Mouse (Mus musculus) midbrain, postnatal 0 days (tissue): ENCODE data around the gene Dlg2. TPM values are rescaled to one million over a fixed set of nuclear protein-coding genes. Genes with fewer than 3 reads are reported as not detected.

Experiments used
- ATAC-seq: fragments of 200-750 bp; cut with Nextera tagmentation; 2 replicates; pipeline ENCODE4 v1.8.0; 2017; ENCODE audit warnings: moderate number of reproducible peaks, mild to moderate bottlenecking, moderate TSS enrichment, moderate library complexity; ENCODE audit not compliant: low FRiP score
- DNase-seq: peaks from one replicate; pipeline ENCODE4 v3.0.0-alpha.2; 2015; ENCODE audit warnings: low spot score
- H3K27ac ChIP-seq: fragments of 300-500 bp; sonication (generic); 2 replicates; pipeline ENCODE4 v1.5.1; 2014; ENCODE audit warnings: low read depth, mild to moderate bottlenecking, low read length, mixed read lengths
- H3K27me3 ChIP-seq: fragments of 300-500 bp; sonication (generic); 2 replicates; pipeline ENCODE4 v1.6.1; 2014; ENCODE audit warnings: low read length, control low read depth, mixed read lengths; ENCODE audit not compliant: insufficient read depth
- H3K36me3 ChIP-seq: fragments of 300-500 bp; sonication (generic); 2 replicates; pipeline ENCODE4 v1.6.1; 2014; ENCODE audit warnings: low read length, control low read depth, mixed read lengths; ENCODE audit not compliant: insufficient read depth
- H3K4me1 ChIP-seq: fragments of 300-500 bp; sonication (generic); 2 replicates; pipeline ENCODE4 v1.6.1; 2014; ENCODE audit warnings: mild to moderate bottlenecking, control low read depth, antibody characterized with exemption, low read length, mixed read lengths; ENCODE audit not compliant: insufficient read depth
- H3K4me2 ChIP-seq: fragments of 300-500 bp; sonication (generic); 2 replicates; pipeline ENCODE4 v1.6.1; 2014; ENCODE audit warnings: low read depth, mild to moderate bottlenecking, low read length, mixed read lengths; ENCODE audit not compliant: poor library complexity, severe bottlenecking
- H3K4me3 ChIP-seq: fragments of 300-500 bp; sonication (generic); 2 replicates; pipeline ENCODE4 v1.5.1; 2014; ENCODE audit warnings: low read depth, mild to moderate bottlenecking, low read length, moderate library complexity
- H3K9ac ChIP-seq: fragments of 300-500 bp; sonication (generic); replicated peaks from 2 replicates; pipeline ENCODE4 v1.6.1; 2014; ENCODE audit warnings: mild to moderate bottlenecking, low read length, moderate library complexity, mixed read lengths; ENCODE audit not compliant: poor library complexity, severe bottlenecking
- H3K9me3 ChIP-seq: fragments of 300-500 bp; sonication (generic); 2 replicates; pipeline ENCODE4 v1.6.1; 2016; ENCODE audit warnings: low read length, control low read depth
- CTCF ChIP-seq: IDR thresholded peaks from 2 replicates; pipeline ENCODE4 v1.5.1; 2016; ENCODE audit warnings: antibody characterized with exemption, mild to moderate bottlenecking
- WGBS: fragments of 180-500 bp; shearing (Covaris S2); extraction: QIAGEN DNeasy Blood & Tissue Kit; methylation state at CpG from one replicate; pipeline ENCODE4 v1.1.7; 2014; 5-methylcytosine and 5-hydroxymethylcytosine counted together
- polyA plus RNA-seq: library from polyadenylated mRNA; unstranded; fragments of >200 nt; fragmentation: Nextera tagmentation; extraction: Ambion mirVana; gene quantifications from 2 replicates; pipeline ENCODE4 v1.2.1, GENCODE M21; 2015
- total RNA-seq: library from RNA; depleted of rRNA; stranded (reverse); fragments of >200 nt; gene quantifications from 2 replicates; pipeline ENCODE4 v1.2.3, GENCODE M21; 2014

The Dlg2 gene
- total and polyA plus RNA-seq, 2 experiments from 2014 or later: 21.6 to 126 TPM

GRCm38 (mm10) chr7:91972970-91973369 lies 1496.5 kb downstream of the Dlg2 start:
- Histone ChIP-seq H3K36me3 (no peaks in the 10 kb centered on the region), H3K9me3 (no peaks in the 10 kb centered on the region), H3K4me2 (no peak overlapping the region), H3K4me3 (no peak overlapping the region), H3K9ac (no peak overlapping the region), H3K27ac (no peak overlapping the region), H3K27me3 (no peaks in the 10 kb centered on the region), H3K4me1 (no peaks in the 10 kb centered on the region)
- ATAC-seq: no peak
- no peak for DNase-seq
- whole genome bisulfite sequencing: 63% methylated on average over 1 of the region's 1 CpGs
- TF ChIP-seq CTCF: no peak

- H3K9ac ChIP-seq: no peak overlapping the region
- H3K9me3 ChIP-seq: no peaks in the 10 kb centered on the region
- TF ChIP-seq CTCF: no peak
- no peak overlapping the region for H3K4me3 ChIP-seq
- no peak for ATAC-seq
- no peak overlapping the region for H3K4me2 ChIP-seq
- H3K27me3 ChIP-seq: no peaks in the 10 kb centered on the region
- H3K36me3 ChIP-seq: no peaks in the 10 kb centered on the region
- no peak overlapping the region for H3K27ac ChIP-seq
- 84% methylated on average over 5 of the region's 5 CpGs for WGBS
- no peak for DNase-seq
- no peaks in the 10 kb centered on the region for H3K4me1 ChIP-seq
These were observed 1527.4 kb downstream of the Dlg2 start for GRCm38 (mm10) chr7:92003769-92004455.

GRCm38 (mm10) chr7:92005681-92006425 lies 1529.4 kb downstream of the Dlg2 start:
- H3K4me1 ChIP-seq: no peaks in the 10 kb centered on the region
- no peak overlapping the region for H3K4me3 ChIP-seq
- H3K27me3 ChIP-seq: no peaks in the 10 kb centered on the region
- 66% methylated on average over 4 of the region's 4 CpGs for WGBS
- H3K9ac ChIP-seq: no peak overlapping the region
- no peak for TF ChIP-seq CTCF
- ATAC-seq: no peak
- no peaks in the 10 kb centered on the region for H3K9me3 ChIP-seq
- no peak overlapping the region for H3K4me2 ChIP-seq
- DNase-seq: no peak
- H3K36me3 ChIP-seq: no peaks in the 10 kb centered on the region
- H3K27ac ChIP-seq: no peak overlapping the region

GRCm38 (mm10) chr7:92008702-92009101 lies 1532.2 kb downstream of the Dlg2 start:
- Histone ChIP-seq H3K36me3 (no peaks in the 10 kb centered on the region), H3K9ac (no peak overlapping the region), H3K27me3 (no peaks in the 10 kb centered on the region), H3K4me3 (no peak overlapping the region), H3K9me3 (no peaks in the 10 kb centered on the region), H3K4me2 (no peak overlapping the region), H3K27ac (no peak overlapping the region), H3K4me1 (no peaks in the 10 kb centered on the region)
- ATAC-seq (no peak), DNase-seq (no peak)
- TF ChIP-seq CTCF: no peak
- 89% methylated on average over 1 of the region's 1 CpGs for WGBS

GRCm38 (mm10) chr7:92024928-92025327 lies 1548.5 kb downstream of the Dlg2 start:
- ATAC-seq (no peak), DNase-seq (no peak)
- no peaks in the 10 kb centered on the region for H3K27me3 ChIP-seq
- H3K4me2 ChIP-seq: no peak overlapping the region
- no peaks in the 10 kb centered on the region for H3K9me3 ChIP-seq
- no peak overlapping the region for H3K9ac ChIP-seq
- WGBS: 81% methylated on average over 1 of the region's 1 CpGs
- no peak for TF ChIP-seq CTCF
- no peak overlapping the region for H3K4me3 ChIP-seq
- H3K27ac ChIP-seq: no peak overlapping the region
- no peaks in the 10 kb centered on the region for H3K4me1 ChIP-seq
- no peaks in the 10 kb centered on the region for H3K36me3 ChIP-seq

- ATAC-seq: no peak
- no peaks in the 10 kb centered on the region for H3K9me3 ChIP-seq
- no peak for TF ChIP-seq CTCF
- no peak overlapping the region for H3K9ac ChIP-seq
- WGBS: 70% methylated on average over 2 of the region's 2 CpGs
- H3K27me3 ChIP-seq: no peaks in the 10 kb centered on the region
- H3K27ac ChIP-seq: no peak overlapping the region
- H3K4me2 ChIP-seq: no peak overlapping the region
- H3K36me3 ChIP-seq: no peaks in the 10 kb centered on the region
- DNase-seq: no peak
- H3K4me3 ChIP-seq: no peak overlapping the region
- no peaks in the 10 kb centered on the region for H3K4me1 ChIP-seq
These were observed 1549.1 kb downstream of the Dlg2 start for GRCm38 (mm10) chr7:92025465-92026056.
